Mouse (Mus musculus): ENCODE data around the gene Vps4a. TPM values are rescaled to one million over a fixed set of nuclear protein-coding genes. Genes with fewer than 3 reads are reported as not detected.

Gene Vps4a
- polyA plus RNA-seq, 1 experiment from 2014 or later: 56.9 TPM

DNA sequence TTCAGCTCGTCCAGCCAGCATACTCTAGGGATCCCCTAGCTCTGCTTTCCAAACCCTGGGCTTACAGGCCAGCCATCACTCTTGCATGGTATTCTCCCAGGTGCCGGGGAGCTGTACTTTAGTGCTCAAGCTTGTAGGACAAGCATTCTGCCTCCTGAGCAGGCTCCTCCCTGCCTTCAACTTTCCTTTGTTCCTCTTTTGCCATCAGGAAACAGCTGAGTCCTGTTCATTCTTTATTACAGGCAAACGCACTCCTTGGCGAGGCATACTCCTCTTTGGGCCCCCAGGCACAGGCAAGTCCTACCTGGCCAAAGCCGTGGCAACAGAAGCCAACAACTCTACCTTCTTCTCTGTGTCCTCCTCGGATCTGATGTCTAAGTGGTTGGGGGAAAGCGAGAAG is 9.6 kb downstream of the Vps4a start:
- whole genome bisulfite sequencing: 83% methylated on average over 7 of the region's 7 CpGs
- H3K36me3 ChIP-seq (ENCODE audit: control insufficient read depth, insufficient read depth, low read length): peaks cover 7% of the 10 kb centered on the region

DNA sequence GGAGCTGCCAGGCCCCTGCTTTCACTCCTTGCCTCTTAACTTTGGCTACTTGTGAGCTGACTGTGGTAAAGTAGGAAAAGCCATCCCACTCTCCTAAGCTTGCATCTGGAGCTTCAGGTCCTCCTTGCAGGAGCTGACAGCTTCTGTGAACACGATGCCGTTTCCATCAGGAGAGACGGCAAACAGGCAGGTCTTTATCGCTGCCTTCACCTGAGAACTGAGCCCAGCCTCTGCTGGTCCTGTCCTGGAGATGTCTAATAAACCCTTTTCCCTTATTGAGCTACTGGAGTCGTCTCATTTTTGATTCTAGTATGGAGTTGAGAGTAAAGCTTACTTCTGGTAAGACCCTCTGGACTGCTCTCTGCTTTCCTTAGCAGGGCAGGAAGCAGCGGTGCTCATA is 14.5 kb downstream of the Vps4a start:
- Histone ChIP-seq H3K36me3 (ENCODE audit: control insufficient read depth, insufficient read depth, low read length) (peaks cover 10% of the 10 kb centered on the region), H3K9ac (ENCODE audit: low read depth, low read length) (no peak overlapping the region), H3K27ac (ENCODE audit: low read length) (no peak overlapping the region), H3K9me3 (ENCODE audit: control insufficient read depth, low read length) (no peaks in the 10 kb centered on the region), H3K4me2 (ENCODE audit: low read depth, low read length) (no peak overlapping the region), H3K4me1 (ENCODE audit: control insufficient read depth, insufficient read depth, low read length) (peaks cover 13% of the 10 kb centered on the region), H3K27me3 (replicated peaks; ENCODE audit: control insufficient read depth, insufficient read depth, low read length) (no peaks in the 10 kb centered on the region), H3K4me3 (ENCODE audit: low read length) (no peak overlapping the region)
- no peak for ATAC-seq
- WGBS: 87% methylated on average over 6 of the region's 6 CpGs

More for the DNA sequence above, 9.6 kb downstream of the Vps4a start:
- Histone ChIP-seq H3K4me2 (ENCODE audit: low read depth, low read length) (no peak overlapping the region), H3K9me3 (ENCODE audit: control insufficient read depth, low read length) (no peaks in the 10 kb centered on the region), H3K27ac (ENCODE audit: low read length) (no peak overlapping the region), H3K4me3 (ENCODE audit: low read length) (no peak overlapping the region), H3K4me1 (ENCODE audit: control insufficient read depth, insufficient read depth, low read length) (no peaks in the 10 kb centered on the region), H3K9ac (ENCODE audit: low read depth, low read length) (no peak overlapping the region), H3K27me3 (replicated peaks; ENCODE audit: control insufficient read depth, insufficient read depth, low read length) (no peaks in the 10 kb centered on the region)
- ATAC-seq: no peak

DNA sequence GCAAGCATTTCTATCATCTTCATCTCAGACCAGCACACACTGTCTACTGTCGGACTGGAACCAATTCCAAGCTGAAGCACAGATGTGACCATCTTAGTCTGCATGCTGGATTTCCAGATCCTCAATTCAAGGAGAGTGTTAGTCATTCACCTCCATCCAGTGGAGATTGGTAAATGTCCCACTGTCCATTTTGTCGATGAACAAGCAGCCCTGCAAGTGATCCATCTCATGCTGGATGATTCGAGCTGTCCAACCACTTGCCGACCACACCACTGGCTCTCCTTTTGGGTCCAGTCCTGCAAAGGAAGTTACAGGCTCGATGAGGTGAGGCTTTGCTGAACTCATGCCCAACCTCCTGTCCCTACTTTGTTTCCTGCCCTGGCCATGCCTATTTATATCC is 16.0 kb downstream of the Vps4a start:
- Histone ChIP-seq H3K4me2 (ENCODE audit: low read depth, low read length) (peak overlapping the region; percentile 74), H3K27ac (ENCODE audit: low read length) (no peak overlapping the region), H3K27me3 (replicated peaks; ENCODE audit: control insufficient read depth, insufficient read depth, low read length) (no peaks in the 10 kb centered on the region), H3K4me3 (ENCODE audit: low read length) (no peak overlapping the region), H3K9ac (ENCODE audit: low read depth, low read length) (no peak overlapping the region), H3K4me1 (ENCODE audit: control insufficient read depth, insufficient read depth, low read length) (peaks cover 13% of the 10 kb centered on the region), H3K36me3 (ENCODE audit: control insufficient read depth, insufficient read depth, low read length) (peaks cover 17% of the 10 kb centered on the region), H3K9me3 (ENCODE audit: control insufficient read depth, low read length) (no peaks in the 10 kb centered on the region)
- WGBS: 81% methylated on average over 5 of the region's 5 CpGs
- no peak for ATAC-seq

DNA sequence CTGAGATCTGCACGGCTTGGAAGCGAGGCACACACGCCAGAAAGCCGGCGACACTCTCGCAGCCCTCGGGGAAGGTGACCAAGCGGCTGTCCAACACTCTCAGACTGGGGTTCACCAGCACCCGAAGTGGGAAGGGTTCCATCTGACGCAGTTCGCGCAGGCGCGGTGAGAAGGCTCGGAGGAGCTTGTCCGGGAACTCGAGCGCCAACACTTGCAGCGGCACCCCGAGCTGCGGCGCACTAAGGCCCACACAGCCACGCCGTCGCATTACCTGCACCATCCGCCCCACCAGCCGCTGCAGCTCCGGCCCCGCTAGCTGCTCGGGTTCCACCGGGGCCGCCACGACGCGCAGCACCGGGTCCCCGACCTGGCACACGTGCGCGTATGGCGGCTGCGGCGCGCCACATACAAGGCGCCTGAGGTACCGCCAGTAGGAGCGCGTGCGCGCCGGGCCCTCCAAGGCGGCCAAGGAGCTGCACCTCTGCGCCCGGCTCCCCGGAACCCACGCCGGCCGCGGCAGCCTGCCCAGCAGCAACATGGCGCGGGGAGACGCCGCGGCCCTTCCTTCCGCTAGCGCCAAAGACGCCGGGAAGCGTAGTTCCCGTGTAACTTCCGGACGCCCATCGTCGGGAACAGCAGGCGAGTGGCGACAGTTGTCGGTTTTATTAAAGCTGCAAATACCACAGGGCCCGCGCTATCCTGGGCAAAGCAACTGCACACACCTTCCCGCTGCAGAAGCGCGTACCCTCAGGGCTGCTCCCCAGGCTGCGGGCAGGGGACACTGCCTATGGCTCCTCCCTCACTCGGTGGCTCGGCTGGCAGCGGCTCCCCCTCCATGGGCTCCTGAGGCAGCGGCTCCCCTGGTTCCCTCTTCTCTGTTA is 17.3 kb downstream of the Vps4a start, which contains the start of gene Pdf:
TSS of gene Pdf (minus strand) at position 554 of the 881 bp plus-strand sequence.
- Histone ChIP-seq H3K4me1 (ENCODE audit: control insufficient read depth, insufficient read depth, low read length) (peaks cover 13% of the 10 kb centered on the region), H3K27me3 (replicated peaks; ENCODE audit: control insufficient read depth, insufficient read depth, low read length) (no peaks in the 10 kb centered on the region), H3K4me3 (ENCODE audit: low read length) (peak within 1 kb of the TSS; percentile 85), H3K9ac (ENCODE audit: low read depth, low read length) (peak within 1 kb of the TSS; percentile 94), H3K36me3 (ENCODE audit: control insufficient read depth, insufficient read depth, low read length) (peaks cover 20% of the 10 kb centered on the region), H3K9me3 (ENCODE audit: control insufficient read depth, low read length) (no peaks in the 10 kb centered on the region), H3K4me2 (ENCODE audit: low read depth, low read length) (peak within 1 kb of the TSS; percentile 74), H3K27ac (ENCODE audit: low read length) (peak within 1 kb of the TSS; percentile 96)
- under 1% methylated on average over 87 of the region's 87 CpGs for WGBS
- ATAC-seq: peak; percentile 90

DNA sequence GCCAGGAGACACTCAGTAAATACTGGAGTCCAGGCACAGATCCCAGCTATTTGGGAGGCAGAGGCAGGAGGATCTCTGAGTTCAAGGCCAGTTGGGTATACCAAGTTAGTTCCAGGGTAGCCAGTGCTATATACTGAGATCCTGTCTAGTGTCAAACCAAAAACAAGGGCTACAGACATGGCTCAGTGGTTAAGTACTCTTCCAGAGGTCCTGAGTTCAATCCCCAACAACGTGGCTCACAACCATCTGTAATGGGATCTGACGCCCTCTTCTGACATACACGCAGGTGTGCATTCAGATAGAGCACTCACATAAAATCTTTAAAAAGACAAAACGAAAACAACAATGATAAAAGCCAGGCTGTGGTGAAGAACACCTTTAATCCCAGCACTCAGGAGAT is 18.5 kb downstream of the Vps4a start:
- H3K27me3 ChIP-seq (replicated peaks; ENCODE audit: control insufficient read depth, insufficient read depth, low read length): no peaks in the 10 kb centered on the region
- peak overlapping the region; percentile 74; the same call in 1 of the 2 replicates for H3K4me2 ChIP-seq (ENCODE audit: low read depth, low read length)
- H3K9ac ChIP-seq (ENCODE audit: low read depth, low read length): no peak overlapping the region
- H3K36me3 ChIP-seq (ENCODE audit: control insufficient read depth, insufficient read depth, low read length): peaks cover 23% of the 10 kb centered on the region
- H3K27ac ChIP-seq (ENCODE audit: low read length): no peak overlapping the region
- no peak overlapping the region for H3K4me3 ChIP-seq (ENCODE audit: low read length)
- H3K4me1 ChIP-seq (ENCODE audit: control insufficient read depth, insufficient read depth, low read length): peaks cover 13% of the 10 kb centered on the region
- no peak for ATAC-seq
- H3K9me3 ChIP-seq (ENCODE audit: control insufficient read depth, low read length): no peaks in the 10 kb centered on the region
- WGBS: 95% methylated on average over 4 of the region's 4 CpGs

DNA sequence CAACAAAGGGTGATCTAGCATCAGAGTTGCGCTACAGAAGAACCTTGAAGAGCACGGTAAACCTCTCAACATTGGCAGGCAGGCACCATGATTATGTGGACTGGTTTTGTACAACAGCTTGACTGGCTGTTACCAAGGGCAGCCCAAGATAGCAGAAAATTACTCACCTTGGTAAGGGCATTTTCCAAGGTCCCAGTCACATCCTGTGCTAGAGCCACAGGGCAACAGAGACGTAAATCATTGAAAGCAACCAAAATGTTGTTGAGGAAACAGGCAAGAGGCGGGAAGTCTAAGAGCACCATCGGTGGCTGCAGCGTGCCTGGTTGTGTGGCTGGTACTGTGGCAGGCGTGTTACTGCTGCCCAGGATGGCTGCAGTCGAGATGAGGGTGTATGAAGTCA is 21.0 kb downstream of the Vps4a start:
- 94% methylated on average over 8 of the region's 8 CpGs for WGBS
- peaks cover 23% of the 10 kb centered on the region for H3K36me3 ChIP-seq (ENCODE audit: control insufficient read depth, insufficient read depth, low read length)

DNA sequence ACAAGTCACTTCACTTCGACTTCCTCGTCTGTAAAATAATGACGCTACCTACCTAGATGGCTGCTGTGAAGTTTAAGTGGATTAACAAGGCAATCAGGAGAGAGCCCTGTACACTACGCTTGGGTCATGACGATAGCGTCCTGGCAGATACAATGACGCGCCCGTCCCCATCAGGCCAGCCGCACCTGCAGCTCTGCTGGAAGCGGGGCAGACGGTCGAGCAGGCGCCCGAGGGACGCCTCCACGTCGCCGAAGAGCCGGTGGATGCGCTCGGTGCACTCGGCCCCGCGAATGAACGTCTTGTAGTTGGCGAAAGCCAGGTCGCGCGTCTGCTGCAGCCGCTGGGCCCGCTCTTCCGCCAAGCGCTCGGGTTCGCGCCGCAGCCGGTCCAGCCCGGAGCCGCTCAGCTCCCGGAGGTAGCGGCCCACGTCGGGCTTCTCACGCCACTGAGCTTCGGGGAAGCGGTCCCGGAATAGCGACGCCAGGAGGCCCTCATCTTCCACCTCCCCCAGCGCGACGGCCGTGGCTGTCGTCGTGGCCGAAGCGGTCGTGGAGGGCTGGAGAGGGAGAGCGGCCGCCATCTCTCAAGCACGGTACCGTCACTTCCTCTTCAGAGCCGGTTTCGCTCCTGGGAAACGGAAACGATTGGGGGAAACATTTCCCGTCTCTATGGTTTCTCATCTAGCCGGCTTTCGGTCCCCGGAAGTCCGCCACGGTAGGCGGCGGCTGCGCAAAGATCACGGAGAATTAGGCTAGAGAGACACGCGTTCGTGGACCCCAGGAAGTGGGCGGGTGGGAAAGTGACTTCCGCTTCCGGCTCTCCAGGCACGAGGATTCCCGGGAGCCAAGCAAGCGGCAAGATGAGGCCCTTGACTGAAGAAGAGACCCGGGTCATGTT is 25.3 kb downstream of the Vps4a start, which contains the start of the genes Cog8 and Nip7:
TSS of gene Cog8 (minus strand) at position 614 of the 897 bp plus-strand sequence.
TSS of gene Nip7 (plus strand) at position 802 of the 897 bp plus-strand sequence.
- H3K27ac ChIP-seq (ENCODE audit: low read length): peak within 1 kb of the TSS; percentile 74
- WGBS: under 1% methylated on average over 88 of the region's 88 CpGs
- peak within 1 kb of the TSS; percentile 89 for H3K4me2 ChIP-seq (ENCODE audit: low read depth, low read length)
- peaks cover 6% of the 10 kb centered on the region for H3K4me1 ChIP-seq (ENCODE audit: control insufficient read depth, insufficient read depth, low read length)
- H3K4me3 ChIP-seq (ENCODE audit: low read length): peak within 1 kb of the TSS; percentile 100
- H3K9ac ChIP-seq (ENCODE audit: low read depth, low read length): peak within 1 kb of the TSS; percentile 92
- no peaks in the 10 kb centered on the region for H3K27me3 ChIP-seq (replicated peaks; ENCODE audit: control insufficient read depth, insufficient read depth, low read length)
- peak; percentile 97 for ATAC-seq
- H3K9me3 ChIP-seq (ENCODE audit: control insufficient read depth, low read length): no peaks in the 10 kb centered on the region
- peaks cover 22% of the 10 kb centered on the region for H3K36me3 ChIP-seq (ENCODE audit: control insufficient read depth, insufficient read depth, low read length)

More for the DNA sequence above, 21.0 kb downstream of the Vps4a start:
- H3K4me3 ChIP-seq (ENCODE audit: low read length): no peak overlapping the region
- H3K4me1 ChIP-seq (ENCODE audit: control insufficient read depth, insufficient read depth, low read length): peaks cover 10% of the 10 kb centered on the region
- no peaks in the 10 kb centered on the region for H3K9me3 ChIP-seq (ENCODE audit: control insufficient read depth, low read length)
- no peaks in the 10 kb centered on the region for H3K27me3 ChIP-seq (replicated peaks; ENCODE audit: control insufficient read depth, insufficient read depth, low read length)
- no peak overlapping the region for H3K27ac ChIP-seq (ENCODE audit: low read length)
- no peak overlapping the region for H3K9ac ChIP-seq (ENCODE audit: low read depth, low read length)
- no peak overlapping the region for H3K4me2 ChIP-seq (ENCODE audit: low read depth, low read length)
- no peak for ATAC-seq

DNA sequence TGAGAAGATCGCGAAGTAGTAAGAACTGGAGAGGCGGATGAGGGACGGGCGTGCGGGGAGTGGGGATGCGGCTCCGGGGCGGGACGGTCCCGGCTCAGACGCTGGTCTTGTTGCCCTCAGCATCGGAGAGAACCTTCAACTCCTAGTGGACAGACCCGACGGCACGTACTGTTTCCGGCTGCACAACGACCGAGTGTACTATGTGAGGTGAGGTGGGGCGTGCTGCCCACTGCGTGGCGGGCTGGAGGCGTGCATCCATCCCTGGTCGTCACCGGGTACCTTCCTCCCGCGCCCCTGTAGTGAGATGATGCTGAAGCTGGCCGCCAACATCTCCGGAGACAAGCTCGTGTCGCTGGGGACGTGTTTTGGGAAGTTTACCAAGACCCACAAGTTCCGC is 25.9 kb downstream of the Vps4a start:
- ATAC-seq: peak; percentile 73
- H3K27ac ChIP-seq (ENCODE audit: low read length): peak overlapping the region; percentile 35; the same call in 1 of the 2 replicates
- peak overlapping the region; percentile 100 for H3K4me3 ChIP-seq (ENCODE audit: low read length)
- under 1% methylated on average over 33 of the region's 33 CpGs for WGBS
- H3K36me3 ChIP-seq (ENCODE audit: control insufficient read depth, insufficient read depth, low read length): peaks cover 16% of the 10 kb centered on the region
- H3K9ac ChIP-seq (ENCODE audit: low read depth, low read length): peak overlapping the region; percentile 79
- H3K4me1 ChIP-seq (ENCODE audit: control insufficient read depth, insufficient read depth, low read length): peaks cover 6% of the 10 kb centered on the region
- no peaks in the 10 kb centered on the region for H3K9me3 ChIP-seq (ENCODE audit: control insufficient read depth, low read length)
- H3K27me3 ChIP-seq (replicated peaks; ENCODE audit: control insufficient read depth, insufficient read depth, low read length): no peaks in the 10 kb centered on the region
- H3K4me2 ChIP-seq (ENCODE audit: low read depth, low read length): peak overlapping the region; percentile 89

DNA sequence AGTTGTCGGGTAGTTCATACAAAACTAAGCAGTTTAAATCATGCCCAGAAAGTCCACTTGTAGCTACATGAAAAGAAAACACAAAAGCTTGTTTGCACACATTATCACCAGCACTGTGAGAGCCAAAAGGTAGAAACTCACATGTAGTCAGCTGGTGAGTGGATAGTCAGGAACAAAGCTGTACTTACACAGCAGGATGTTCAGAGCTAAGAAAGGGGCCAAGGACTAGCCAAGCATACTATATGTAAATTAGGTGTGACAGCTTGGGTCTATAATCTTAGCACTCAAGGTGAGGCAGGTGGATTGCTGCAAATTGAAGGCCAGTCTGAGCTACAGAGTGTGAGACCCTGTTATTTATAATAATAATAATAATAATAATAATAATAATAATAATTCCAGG is 31.6 kb downstream of the Vps4a start:
- Histone ChIP-seq H3K36me3 (ENCODE audit: control insufficient read depth, insufficient read depth, low read length) (0 out of 2 replicates have a peak, but pooled peaks cover 4% of the 10 kb centered on the region), H3K27me3 (replicated peaks; ENCODE audit: control insufficient read depth, insufficient read depth, low read length) (no peaks in the 10 kb centered on the region), H3K4me1 (ENCODE audit: control insufficient read depth, insufficient read depth, low read length) (peaks cover 3% of the 10 kb centered on the region), H3K4me2 (ENCODE audit: low read depth, low read length) (no peak overlapping the region), H3K4me3 (ENCODE audit: low read length) (no peak overlapping the region), H3K27ac (ENCODE audit: low read length) (no peak overlapping the region), H3K9ac (ENCODE audit: low read depth, low read length) (no peak overlapping the region), H3K9me3 (ENCODE audit: control insufficient read depth, low read length) (no peaks in the 10 kb centered on the region)
- no peak for ATAC-seq
- WGBS: 90% methylated on average over 1 of the region's 1 CpGs

Data from intestine, embryonic 16.5 days (tissue).